Mouse (Mus musculus): ENCODE data around the gene Gnptab.
"Not testable (repeated sequence)": the region's sequence is repeated elsewhere in the genome, so short reads cannot be mapped to it uniquely, and the experiment has no call there.

Gene Gnptab

DNA sequence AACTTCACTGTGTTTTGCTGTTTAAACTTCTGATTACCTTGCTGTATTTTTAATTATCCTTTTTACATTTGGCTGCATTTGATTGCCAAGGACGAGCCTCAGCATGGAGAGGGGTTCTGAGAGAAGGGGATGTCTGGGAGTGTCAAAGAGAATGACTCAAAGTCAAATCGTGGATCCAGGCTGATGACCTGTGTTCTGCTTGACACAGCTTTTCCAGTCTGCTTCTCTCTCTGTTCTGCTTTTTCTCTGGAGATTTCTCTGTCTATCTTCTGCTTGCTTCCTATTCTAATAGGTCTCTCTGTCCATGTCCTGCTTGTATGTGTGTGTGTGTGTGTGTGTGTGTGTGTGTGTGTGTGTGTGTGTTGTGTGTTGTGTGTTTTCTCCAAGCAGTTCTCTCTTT is 30.8 kb downstream of the Gnptab start:
- in situ Hi-C loops (cut with MboI, MseI): no loop called here

DNA sequence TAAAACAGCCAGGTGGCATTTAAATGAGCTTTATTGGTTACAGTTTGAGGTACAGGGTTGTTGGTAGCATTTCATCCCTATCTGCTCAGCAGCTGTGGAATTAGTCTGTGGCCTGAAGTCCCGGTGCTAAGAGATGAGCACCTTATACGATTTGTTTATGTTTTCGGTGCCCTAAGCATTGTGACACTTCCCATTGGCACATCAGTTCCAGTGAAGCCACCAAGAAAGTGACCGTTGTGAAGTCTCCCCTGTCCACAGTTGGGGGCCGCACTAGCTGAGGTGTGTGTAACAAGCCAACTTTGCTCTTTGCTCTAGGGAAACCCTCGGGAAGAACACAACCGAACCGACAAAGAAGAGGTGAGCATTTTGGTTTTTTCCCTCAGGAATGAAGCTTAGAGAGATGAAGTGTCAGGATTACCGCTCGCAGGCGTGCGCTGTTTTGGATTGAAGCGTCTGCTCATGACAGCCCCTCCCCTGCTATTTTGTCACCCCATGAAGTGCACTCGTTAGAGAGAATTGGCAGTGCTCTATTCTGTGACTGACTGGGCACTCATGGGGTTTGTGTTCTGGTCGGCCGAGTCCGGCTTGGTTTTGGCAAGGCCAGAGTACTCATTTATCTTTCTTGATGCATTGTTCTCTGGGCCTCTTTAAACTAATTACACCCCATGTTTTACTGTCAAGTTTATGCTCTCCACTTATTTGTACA is 33.5 kb downstream of the Gnptab start:
- in situ Hi-C loops (cut with MboI, MseI): no loop called here

DNA sequence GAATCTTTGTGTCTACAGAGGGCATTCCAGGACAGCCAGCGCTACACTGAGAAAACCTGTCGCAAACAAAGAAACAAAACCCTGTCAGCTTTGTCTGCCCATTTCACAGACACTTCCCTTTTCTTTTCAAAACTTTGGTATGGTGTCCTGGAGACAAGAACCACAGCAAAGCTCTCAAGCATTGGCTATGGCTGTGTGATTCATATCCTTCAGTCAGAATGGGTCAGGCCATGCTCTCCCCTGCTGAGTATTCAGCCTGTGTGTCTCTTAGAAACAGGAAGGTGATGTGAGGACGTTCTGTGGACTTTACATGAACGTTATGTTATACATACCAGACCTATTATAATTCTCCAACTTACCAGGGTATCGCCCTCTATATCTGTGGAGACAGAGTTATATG is 38.8 kb downstream of the Gnptab start:
- in situ Hi-C loops (cut with MboI, MseI): no loop called here

DNA sequence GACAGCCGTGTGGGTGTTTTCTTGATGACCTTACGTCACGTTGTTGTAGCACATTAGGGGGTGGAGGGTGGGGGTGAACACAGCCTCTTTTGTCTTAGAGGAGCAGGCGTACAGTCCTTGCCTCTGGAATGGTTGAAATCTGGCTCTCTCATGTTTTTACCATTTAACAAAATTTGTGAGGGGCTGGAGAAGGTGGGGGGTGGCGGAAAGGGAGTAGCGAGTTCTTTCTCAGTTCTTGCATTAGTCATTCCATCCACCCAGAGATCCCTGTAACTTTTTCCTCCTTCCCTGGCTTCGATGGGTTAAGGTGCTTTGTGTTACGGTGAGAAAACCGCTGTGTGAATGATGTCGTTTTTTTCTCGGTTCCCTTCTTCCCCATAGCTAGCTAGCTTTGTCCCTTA is 41.2 kb downstream of the Gnptab start:
- in situ Hi-C loops (cut with MboI, MseI): loop anchor here (5.0 kb wide), 1 partner anchor 82 kb away; the partner anchor contains the start of gene Chpt1

DNA sequence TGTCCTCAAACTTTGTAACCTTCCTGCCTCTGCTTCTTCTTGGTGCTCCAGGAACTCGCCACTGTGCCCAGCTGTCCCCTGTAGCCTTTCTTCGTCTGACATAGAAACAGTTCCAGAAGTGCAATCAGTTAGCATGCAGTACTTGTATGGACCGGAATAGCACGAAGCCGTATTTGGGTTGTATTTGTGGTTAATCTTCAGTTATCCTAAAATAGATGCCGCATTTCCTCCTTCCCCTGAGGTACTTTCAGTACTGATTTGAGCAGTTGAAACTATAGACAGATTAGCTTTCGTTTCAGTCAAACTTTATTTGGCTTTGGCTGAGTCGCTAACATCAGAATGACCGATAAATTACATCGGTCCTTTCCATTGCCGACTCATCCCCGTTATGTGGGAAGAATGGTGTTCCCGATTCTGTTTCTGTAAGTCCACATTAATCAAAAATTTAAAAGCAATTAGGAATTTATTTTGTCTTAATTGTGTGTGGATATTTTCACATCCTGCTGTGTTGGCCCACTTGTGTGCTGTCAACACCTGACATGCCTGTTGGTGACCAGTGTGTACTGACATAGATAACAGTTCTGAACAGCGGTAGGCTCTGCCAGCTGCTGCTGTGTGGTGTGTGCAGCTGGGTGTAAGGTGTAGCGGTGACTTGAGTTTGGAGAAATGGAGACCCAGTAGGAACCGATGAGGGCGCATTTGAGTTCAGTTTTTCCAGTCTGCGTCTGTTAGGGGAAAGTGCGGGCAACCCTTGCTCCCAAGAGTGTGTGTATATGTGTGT is 41.9 kb downstream of the Gnptab start:
- in situ Hi-C loops (cut with MboI, MseI): loop anchor here (5.0 kb wide), 1 partner anchor 81 kb away; the partner anchor contains the start of gene Chpt1

DNA sequence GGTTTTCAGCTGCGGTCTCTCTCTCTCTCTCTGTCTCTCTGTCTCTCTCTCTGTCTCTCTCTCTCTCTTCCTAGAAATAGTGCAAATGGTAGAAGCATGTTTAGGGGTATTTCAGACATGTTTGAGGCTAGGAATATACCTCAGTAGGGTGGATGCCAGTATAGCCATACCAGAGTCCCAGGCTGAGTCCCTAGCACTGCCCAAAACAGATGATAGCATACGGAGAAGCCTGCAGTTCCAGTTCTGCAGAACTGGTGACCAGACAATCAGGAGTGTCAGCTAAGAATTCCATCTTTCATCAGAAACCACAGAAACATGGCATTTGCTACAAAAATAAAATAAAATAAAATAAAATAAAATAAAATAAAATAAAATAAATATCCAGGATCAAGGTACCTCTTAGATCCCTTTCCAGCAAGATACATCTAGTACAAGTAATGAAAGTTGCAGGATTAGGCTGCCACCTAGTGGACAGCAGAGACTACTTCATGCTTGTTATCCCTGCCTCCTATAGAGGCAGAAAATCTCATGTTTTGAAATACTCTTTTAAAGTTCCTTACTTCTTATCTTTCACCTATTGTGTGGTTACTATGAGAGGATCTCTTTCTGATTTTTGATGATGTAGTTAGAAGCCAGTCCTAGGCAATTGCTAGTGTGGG is 47.4 kb downstream of the Gnptab start:
- in situ Hi-C loops (cut with MboI, MseI): loop anchor here (5.0 kb wide), 1 partner anchor 49 kb away; the partner anchor contains the start of genes Dram1 and Gnptab

DNA sequence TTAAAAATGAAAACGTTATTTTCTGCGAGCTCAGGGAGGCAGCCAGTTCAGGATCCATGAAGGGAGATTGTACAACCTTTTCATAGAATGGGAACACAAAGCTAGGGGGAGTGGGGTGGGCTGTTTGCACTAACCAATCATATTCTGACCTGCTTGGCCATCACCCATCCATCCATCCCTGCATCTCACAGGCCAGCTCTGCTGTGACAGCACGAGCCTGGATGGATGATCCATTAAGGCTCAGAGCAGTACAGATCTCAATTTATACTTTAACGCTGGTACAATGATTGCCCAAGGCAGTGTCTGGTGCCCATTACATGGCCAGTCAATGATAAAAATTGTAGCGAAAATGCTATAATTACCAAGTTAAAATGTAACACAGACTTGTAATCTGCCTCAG is 48.0 kb downstream of the Gnptab start:
- in situ Hi-C loops (cut with MboI, MseI): loop anchor here (5.0 kb wide), 1 partner anchor 50 kb away; the partner anchor contains the start of genes Dram1 and Gnptab

DNA sequence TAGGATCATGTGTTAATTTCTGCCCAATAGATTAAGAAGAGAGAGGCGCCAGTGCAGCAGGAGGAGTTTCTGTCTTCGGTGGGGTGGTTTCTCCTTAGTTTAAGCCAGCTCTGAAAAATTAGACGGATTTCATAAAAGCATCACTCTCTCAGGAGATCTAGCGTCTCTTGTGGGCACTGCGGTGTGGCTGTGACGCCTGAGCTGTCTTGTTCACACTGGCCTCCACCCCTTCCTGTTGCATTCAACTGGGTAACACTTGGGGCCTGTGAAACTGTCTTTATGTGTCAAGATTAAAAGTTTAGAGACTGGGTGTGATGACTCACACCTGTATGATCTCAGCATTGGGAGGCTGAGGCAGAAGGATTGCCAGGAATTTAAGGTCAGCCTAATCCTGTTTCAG is 49.1 kb downstream of the Gnptab start:
- in situ Hi-C loops (cut with MboI, MseI): loop anchor here (5.0 kb wide), 1 partner anchor 51 kb away; the partner anchor contains the start of genes Dram1 and Gnptab

DNA sequence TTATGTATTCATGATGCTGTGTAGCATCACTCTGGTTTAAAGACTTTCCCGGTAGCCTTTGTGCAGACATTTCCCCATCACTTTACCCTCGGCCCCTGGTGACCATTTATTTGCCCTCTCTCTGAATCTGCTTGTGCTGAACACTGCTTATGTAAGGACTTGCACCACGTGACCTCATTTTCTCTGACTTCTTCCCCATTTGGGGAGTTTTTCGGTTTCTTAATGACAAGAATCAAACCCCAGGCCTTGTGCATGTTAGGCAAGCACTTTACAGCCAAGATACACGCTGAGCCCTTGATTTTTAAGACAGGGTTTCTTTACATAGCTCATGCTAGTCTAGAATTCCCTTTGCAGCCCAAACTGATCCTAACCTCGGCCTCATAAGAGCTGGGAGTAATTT is 62.3 kb downstream of the Gnptab start:
- in situ Hi-C loops (cut with MboI, MseI): no loop called here

DNA sequence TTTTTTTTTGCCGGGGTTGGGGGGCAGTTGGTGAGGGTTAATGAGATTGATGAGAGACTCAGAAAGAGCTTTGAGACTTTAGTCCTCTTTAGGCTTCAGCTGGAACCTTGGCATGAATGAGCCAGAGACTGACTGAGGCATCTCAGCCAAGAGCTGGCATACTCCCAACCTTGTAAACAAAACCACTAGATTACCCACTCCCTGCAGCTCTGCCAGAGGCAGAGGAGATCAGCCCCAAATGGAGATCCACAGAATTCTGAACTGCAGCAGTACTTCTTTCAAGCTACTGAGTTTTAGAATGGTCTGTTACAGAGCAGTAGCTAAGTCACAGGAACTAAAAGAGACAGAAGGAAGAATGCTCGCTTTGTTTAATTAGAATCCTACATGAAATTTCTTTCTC is 72.3 kb downstream of the Gnptab start:
- in situ Hi-C loops (cut with MboI, MseI): no loop called here

DNA sequence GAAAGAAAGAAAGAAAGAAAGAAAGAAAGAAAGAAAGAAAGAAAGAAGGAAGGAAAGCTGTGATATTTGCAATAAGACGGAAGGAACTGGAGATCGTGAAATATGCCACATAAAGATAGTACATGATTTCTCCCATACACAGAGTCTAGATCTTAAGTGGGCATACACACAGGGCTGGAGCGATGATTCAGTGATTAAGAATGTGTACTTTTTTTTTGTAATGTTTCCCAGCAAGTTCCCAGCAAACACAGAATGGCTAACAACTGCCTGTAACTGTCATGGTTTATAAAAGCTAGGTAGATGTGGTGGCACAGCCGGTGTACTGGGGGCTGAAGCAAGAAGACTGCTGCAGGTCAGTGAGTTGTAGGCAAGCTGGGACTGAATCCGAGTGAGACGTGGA is 73.1 kb downstream of the Gnptab start:
- in situ Hi-C loops (cut with MboI, MseI): no loop called here

DNA sequence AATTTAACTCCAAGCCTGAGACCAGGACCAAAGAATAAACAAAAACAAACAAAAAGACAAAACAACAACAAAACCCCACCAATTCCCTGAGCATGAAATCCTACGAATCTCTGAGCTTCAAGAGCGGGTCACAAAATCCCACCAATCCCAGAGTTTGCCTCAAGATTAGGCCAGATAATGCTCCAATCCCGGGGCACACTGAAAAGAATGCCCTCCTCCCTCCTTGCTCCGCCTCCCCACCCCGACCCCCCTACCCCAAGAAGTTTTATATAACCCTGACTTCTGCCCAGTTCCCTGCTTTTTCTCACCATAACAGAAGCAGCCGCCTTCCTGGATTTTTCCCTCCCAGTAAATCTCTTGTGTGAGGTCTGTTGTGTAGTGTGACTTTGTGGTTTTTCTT is 78.9 kb downstream of the Gnptab start:
- in situ Hi-C loops (cut with MboI, MseI): no loop called here

DNA sequence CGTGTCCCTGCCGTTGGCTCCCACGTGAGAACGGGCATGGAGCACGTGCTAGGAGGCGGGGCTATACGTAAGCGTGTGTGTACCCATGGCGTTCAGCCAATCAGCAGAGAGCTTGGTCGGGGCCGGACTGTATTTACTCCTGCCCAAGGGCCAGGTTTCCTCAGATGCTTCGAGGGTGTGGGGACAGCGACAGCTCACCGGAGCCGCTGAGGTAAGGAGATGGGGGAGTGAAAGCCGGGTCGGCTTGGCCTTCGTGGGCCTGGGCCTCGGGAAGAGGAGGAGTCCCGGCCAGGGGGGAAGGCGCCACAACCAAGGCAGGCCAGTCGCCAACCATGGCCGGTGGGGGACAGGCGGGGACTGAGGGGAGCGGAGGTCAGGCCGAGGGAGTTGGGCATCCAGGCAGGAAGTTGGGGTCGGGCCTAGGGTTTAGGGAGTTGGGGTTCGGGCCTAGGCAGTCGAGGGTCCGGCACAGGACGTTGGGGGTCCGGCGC is 80.6 kb downstream of the Gnptab start, which contains the start of gene Sycp3:
Sycp3 (plus strand) TSS at position 68 of the 491 bp plus-strand sequence.
- in situ Hi-C loops (cut with MboI, MseI): no loop called here

DNA sequence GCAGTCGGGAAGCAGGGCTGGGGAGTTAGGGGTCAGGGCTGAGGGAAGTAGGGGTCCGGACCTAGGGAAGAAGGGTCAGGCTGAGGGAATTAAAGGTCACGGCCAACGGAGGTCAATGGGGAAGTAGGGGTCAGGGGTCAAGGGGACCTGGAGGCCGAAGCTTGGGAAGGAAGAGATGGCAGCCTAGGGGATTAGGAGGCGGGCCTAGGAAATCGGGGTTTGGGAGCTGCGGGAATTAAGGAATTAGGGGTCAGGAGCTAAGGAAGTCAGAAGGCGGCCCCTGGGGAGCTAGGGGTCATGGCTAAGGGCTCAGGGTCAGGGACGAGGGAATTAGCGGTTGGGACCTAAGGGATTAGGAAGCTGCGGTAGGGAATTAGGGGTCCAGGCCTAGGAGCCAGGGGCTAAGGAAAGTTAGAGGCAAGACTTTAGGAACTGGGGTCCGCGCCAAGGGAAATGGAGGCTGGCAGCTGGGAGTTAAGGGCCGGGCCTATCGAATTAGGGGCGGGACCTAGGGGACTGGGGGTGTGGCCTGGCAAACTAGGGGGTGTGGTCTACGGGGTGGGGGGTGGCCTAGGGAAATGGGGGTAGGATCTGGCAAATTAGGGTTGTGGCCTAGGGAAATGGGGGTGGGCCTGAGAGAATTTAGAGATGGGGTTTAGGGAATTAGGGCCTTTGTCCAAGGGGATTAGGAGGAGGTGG is 81.3 kb downstream of the Gnptab start:
- in situ Hi-C loops (cut with MboI, MseI): loop anchor here (10.0 kb wide), 1 partner anchor 1245 kb away; no protein-coding TSS in a partner anchor

DNA sequence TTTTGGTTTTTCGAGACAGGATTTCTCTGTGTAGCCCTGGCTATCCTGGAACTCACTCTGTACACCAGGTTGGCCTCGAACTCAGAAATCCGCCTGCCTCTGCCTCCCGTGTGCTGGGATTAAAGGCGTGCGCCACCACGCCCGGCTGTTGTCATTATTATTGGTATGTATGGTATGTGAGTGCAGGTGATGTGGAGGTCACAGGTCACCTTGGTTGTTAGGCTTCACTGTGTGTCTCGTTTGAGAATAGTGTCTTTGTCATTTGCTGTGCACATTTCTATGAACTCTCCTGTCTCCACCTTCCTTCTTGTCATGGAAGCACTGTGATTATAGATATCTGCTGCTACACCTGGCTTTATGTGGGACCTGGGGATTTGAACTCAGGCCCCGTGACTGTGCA is 103.9 kb downstream of the Gnptab start:
- in situ Hi-C loops (cut with MboI, MseI): not testable (repeated sequence)

DNA sequence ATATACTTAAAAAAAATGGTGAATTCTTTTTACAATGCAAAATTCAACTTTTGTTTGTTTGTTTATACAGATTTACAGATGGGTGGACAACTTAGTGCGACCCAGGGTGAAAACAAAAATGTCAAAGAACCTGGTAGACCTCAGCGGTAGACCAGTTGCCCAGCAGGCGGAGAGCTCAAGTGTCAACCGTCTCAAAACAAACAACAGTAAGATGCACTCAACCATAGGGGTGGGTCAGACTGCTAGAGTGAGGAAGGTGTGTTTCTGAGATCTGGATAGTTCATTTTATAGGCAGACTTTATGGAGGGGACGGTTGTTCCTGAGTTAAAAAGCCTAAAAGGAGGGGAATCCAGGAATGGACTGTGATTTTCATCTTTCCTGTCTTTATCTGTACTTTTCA is 109.7 kb downstream of the Gnptab start:
- in situ Hi-C loops (cut with MboI, MseI): no loop called here

DNA sequence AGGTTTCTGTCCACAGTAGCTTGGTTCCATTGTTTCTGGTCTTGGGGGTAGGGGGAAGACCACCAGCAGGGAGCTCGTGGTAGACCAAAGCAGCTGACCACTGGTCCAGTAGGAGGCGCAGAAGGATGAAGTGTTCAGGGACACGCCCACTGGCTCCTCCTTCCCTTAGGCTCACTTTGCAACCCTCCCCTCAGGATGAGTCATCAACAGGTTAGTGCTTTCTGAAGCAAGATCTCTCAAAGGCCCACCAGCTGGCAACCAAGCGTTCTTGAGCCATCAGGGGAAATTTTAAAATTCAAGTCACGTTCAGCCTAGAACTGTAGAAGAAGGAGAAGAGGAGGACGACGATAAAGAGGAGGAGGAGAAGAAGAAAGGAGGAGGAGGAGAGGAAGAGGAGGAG is 112.7 kb downstream of the Gnptab start:
- in situ Hi-C loops (cut with MboI, MseI): no loop called here

DNA sequence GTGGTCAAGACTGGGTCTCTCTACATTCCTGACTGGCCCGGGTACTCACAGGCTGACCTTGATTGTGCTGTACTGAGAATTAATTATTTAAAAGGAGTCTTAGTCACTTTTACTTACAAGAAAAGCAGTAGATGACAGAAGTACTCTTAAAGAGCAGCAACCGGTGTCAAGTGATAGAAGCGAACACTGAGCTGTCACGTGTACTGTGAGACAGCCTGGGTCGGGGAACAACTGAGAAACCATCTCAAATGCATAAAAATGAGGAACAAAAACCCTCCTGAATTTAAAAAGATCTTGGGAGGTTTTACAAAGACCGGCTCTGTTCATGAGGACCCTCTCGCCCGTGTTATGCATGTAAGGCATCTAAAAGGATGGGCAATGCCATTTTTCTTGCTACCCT is 113.7 kb downstream of the Gnptab start:
- in situ Hi-C loops (cut with MboI, MseI): no loop called here

DNA sequence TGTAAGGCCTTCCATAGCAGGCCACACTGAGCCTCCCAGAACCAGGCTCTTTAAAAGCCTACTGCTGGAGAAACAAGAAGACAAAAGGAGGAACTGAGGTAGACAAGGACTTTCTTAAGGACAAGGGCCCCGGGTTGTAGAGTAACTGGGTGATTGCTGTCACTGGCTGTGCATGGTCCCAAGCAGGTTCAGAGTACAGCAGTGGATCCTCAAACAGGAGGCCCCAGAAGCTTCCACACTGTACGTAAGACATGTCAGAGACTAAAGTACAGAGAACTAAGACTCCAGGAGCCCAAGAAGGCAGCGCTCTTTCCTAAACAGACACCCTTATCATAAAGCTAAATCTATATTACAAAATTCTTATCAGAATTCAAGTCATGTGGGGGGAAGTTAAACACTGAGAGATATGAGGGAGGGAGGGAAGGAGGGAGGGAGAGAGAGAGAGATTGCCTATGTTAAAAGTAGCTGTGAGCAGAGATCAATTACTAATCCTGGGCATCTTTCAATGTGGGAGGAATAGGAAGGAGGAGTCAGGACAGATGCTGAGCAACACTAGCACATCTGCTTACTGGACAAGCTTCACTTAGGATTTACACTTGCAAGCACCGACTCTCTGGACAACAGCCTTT is 116.1 kb downstream of the Gnptab start:
- in situ Hi-C loops (cut with MboI, MseI): no loop called here
